Mouse (Mus musculus): Measurements from ENCODE around the gene Lin28a.

DNA sequence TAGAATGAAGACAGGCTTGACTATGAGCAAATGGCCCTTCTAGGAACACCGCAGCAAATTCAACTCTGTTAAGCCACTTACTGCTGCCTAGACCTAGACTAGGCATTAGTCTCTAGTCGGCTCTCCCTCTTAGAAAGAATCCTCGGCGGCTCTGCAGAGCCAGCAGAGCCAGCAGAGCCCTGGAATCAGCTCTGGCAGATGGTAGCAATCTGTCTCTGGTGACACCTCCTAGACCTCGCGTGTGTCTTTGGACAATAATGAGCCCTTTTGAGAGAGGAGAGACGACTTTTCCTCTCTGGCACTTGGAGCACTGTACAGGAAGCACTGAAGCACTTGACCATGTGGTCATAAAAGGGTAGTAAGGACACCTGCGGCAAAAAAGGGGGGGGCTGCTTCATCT lies 46.9 kb downstream of the Lin28a start:
- no peak for TF ChIP-seq CTCF (IDR thresholded peaks at IDR 0.05; ENCODE audit: low read depth)
- no peak for TF ChIP-seq EP300 (IDR thresholded peaks at IDR 0.05; ENCODE audit: low read depth)
